Mouse (Mus musculus) liver, adult 2 months (tissue): ENCODE data around the gene Rnaset2a. TPM values are rescaled to one million over a fixed set of nuclear protein-coding genes. Genes with fewer than 3 reads are reported as not detected.
"Not testable (repeated sequence)": the region's sequence is repeated elsewhere in the genome, so short reads cannot be mapped to it uniquely, and the experiment has no call there.

Source experiments
- DNase-seq: peaks from one replicate; pipeline ENCODE4 v3.0.0-alpha.2; 2011; ENCODE audit warnings: low read depth, low spot score; ENCODE audit errors: extremely low read depth
- H3K27ac ChIP-seq: fragments of 200-500 bp; replicated peaks from 2 replicates; pipeline ENCODE4 v1.5.1; 2012; ENCODE audit warnings: low read depth, mild to moderate bottlenecking, control low read depth, inconsistent platforms, low read length; ENCODE audit not compliant: insufficient read depth
- H3K27me3 ChIP-seq: fragments of 200-500 bp; 2 replicates; pipeline ENCODE4 v1.6.1; 2012; ENCODE audit warnings: mild to moderate bottlenecking, moderate library complexity, low read length, inconsistent platforms; ENCODE audit not compliant: control insufficient read depth, insufficient read depth
- H3K36me3 ChIP-seq: fragments of 200-500 bp; 2 replicates; pipeline ENCODE4 v1.6.1; 2012; ENCODE audit warnings: low read length, inconsistent platforms; ENCODE audit not compliant: control insufficient read depth, insufficient read depth
- H3K4me1 ChIP-seq: fragments of 200-500 bp; 2 replicates; pipeline ENCODE4 v1.6.1; 2011; ENCODE audit warnings: low read length; ENCODE audit not compliant: control insufficient read depth, insufficient read depth
- H3K4me3 ChIP-seq: fragments of 200-500 bp; 2 replicates; pipeline ENCODE4 v1.5.1; 2011; ENCODE audit warnings: low read depth, mild to moderate bottlenecking, control low read depth, low read length, moderate library complexity; ENCODE audit not compliant: insufficient read depth
- H3K79me2 ChIP-seq: fragments of 200-500 bp; 2 replicates; pipeline ENCODE4 v1.6.1; 2012; ENCODE audit warnings: inconsistent platforms, mild to moderate bottlenecking, low read length, moderate library complexity; ENCODE audit not compliant: control insufficient read depth, insufficient read depth
- H3K9ac ChIP-seq: fragments of 200-500 bp; 2 replicates; pipeline ENCODE4 v1.6.1; 2012; ENCODE audit warnings: low read depth, mild to moderate bottlenecking, control low read depth, inconsistent platforms, low read length
- WGBS: fragments of 180-500 bp; shearing (Covaris S2); methylation state at CpG from one replicate; pipeline ENCODE4 v1.1.7; 2018; 5-methylcytosine and 5-hydroxymethylcytosine counted together
- polyA plus RNA-seq: library from polyadenylated mRNA; depleted of rRNA; stranded (reverse); fragments of >200 nt; gene quantifications from 2 replicates; pipeline ENCODE4 v1.2.3, GENCODE M21; 2012; rRNA removed
- total RNA-seq: library from RNA; depleted of rRNA; stranded (reverse); fragments of >200 nt; gene quantifications from 2 replicates; pipeline ENCODE4 v1.2.3, GENCODE M21; 2014; rRNA removed

The Rnaset2a gene
- total and polyA plus RNA-seq, 2 experiments, result 36.9 to 51.8 TPM

- not testable (repeated sequence) for H3K36me3 ChIP-seq, H3K9ac ChIP-seq, H3K79me2 ChIP-seq, H3K27me3 ChIP-seq, H3K4me1 ChIP-seq, H3K4me3 ChIP-seq, H3K27ac ChIP-seq
- WGBS, result 63% methylated on average over 5 of the region's 5 CpGs
- peak; percentile 1 for DNase-seq
Observed at GRCm38 (mm10) chr17:8096199-8096598, 51.7 kb downstream of the Rnaset2a start.

- not testable (repeated sequence) for H3K9ac ChIP-seq, H3K27me3 ChIP-seq, H3K79me2 ChIP-seq, H3K4me1 ChIP-seq, H3K4me3 ChIP-seq, H3K27ac ChIP-seq, H3K36me3 ChIP-seq, DNase-seq
- 58% methylated on average over 3 of the region's 5 CpGs for WGBS
Observed at GRCm38 (mm10) chr17:8095653-8096052, 52.2 kb downstream of the Rnaset2a start.

GRCm38 (mm10) chr17:8092537-8093526 is 55.1 kb downstream of the Rnaset2a start:
- not testable (repeated sequence) for H3K4me3 ChIP-seq, H3K27ac ChIP-seq, H3K79me2 ChIP-seq, DNase-seq, H3K4me1 ChIP-seq, H3K36me3 ChIP-seq, H3K9ac ChIP-seq, H3K27me3 ChIP-seq
- WGBS, result 41% methylated on average over 4 of the region's 18 CpGs

GRCm38 (mm10) chr17:8091320-8091719 is 56.6 kb downstream of the Rnaset2a start:
- H3K79me2 ChIP-seq, H3K9ac ChIP-seq, H3K27me3 ChIP-seq, H3K27ac ChIP-seq, H3K4me3 ChIP-seq, H3K4me1 ChIP-seq, DNase-seq, H3K36me3 ChIP-seq: not testable (repeated sequence)
- WGBS, result 94% methylated on average over 14 of the region's 14 CpGs

- WGBS, result 88% methylated on average over 2 of the region's 2 CpGs
- not testable (repeated sequence) for DNase-seq, H3K9ac ChIP-seq, H3K4me3 ChIP-seq, H3K27me3 ChIP-seq, H3K4me1 ChIP-seq, H3K27ac ChIP-seq, H3K36me3 ChIP-seq, H3K79me2 ChIP-seq
Observed at GRCm38 (mm10) chr17:8069847-8070246, 78.0 kb downstream of the Rnaset2a start.

Other genes starting within 250 kb of the Rnaset2a start
- 0.28 and 0.67 TPM in 2 replicates for gene Tagap, start 222.1 kb downstream of the Rnaset2a start, total RNA-seq
- gene Tagap, start 222.1 kb downstream of the Rnaset2a start, polyA plus RNA-seq, result 0.26 and 0.51 TPM in 2 replicates
- gene Rsph3a, start 202.5 kb downstream of the Rnaset2a start, total RNA-seq, result 16.8 and 19.5 TPM in 2 replicates
- gene Rsph3a, start 202.5 kb downstream of the Rnaset2a start, polyA plus RNA-seq, result 46.8 and 48.1 TPM in 2 replicates
- 0.07 TPM in 1 of 2 replicates, not detected in the other for gene Gm49673, start 309 bp downstream of the Rnaset2a start, total RNA-seq
- gene Gm49673, start 309 bp downstream of the Rnaset2a start, polyA plus RNA-seq, result 0.17 TPM in 1 of 2 replicates, not detected in the other
- gene Fgfr1op, start 17.4 kb upstream of the Rnaset2a start, total RNA-seq, result 10.5 TPM in 2 replicates
- gene Fgfr1op, start 17.4 kb upstream of the Rnaset2a start, polyA plus RNA-seq, result 1.8 and 2.1 TPM in 2 replicates
- 0.60 TPM in 1 of 2 replicates, not detected in the other for gene Ccr6, start 87.9 kb upstream of the Rnaset2a start, total RNA-seq
- gene Ccr6, start 87.9 kb upstream of the Rnaset2a start, polyA plus RNA-seq, result 0.17 and 0.20 TPM in 2 replicates
- 690 and 762 TPM in 2 replicates for gene Mpc1, start 134.8 kb upstream of the Rnaset2a start, total RNA-seq
- 305 and 352 TPM in 2 replicates for gene Mpc1, start 134.8 kb upstream of the Rnaset2a start, polyA plus RNA-seq
- gene Sft2d1, start 163.0 kb upstream of the Rnaset2a start, total RNA-seq, result 58.4 and 59.7 TPM in 2 replicates
- gene Sft2d1, start 163.0 kb upstream of the Rnaset2a start, polyA plus RNA-seq, result 53.7 and 67.4 TPM in 2 replicates
- gene Prr18, start 189.4 kb upstream of the Rnaset2a start, total RNA-seq, result 0.09 and 0.27 TPM in 2 replicates
- gene Prr18, start 189.4 kb upstream of the Rnaset2a start, polyA plus RNA-seq, result 0.04 and 0.17 TPM in 2 replicates
- not detected in 2 replicates for gene T2, start 207.9 kb upstream of the Rnaset2a start, total RNA-seq
- not detected in 2 replicates for gene T2, start 207.9 kb upstream of the Rnaset2a start, polyA plus RNA-seq